Mouse (Mus musculus) liver, embryonic 13.5 days (tissue): Measurements from ENCODE around the gene Fbxl17. TPM values are rescaled to one million over a fixed set of nuclear protein-coding genes. Genes with fewer than 3 reads are reported as not detected.
A peak's percentile ranks its signal among the peaks of the same experiment; 100 is the strongest.

Source experiments
- ATAC-seq: fragments of 200-750 bp; cut with Nextera tagmentation; 2 replicates; pipeline ENCODE4 v1.8.0; 2017; ENCODE audit warnings: low read depth, mild to moderate bottlenecking, moderate number of reproducible peaks, moderate library complexity
- DNase-seq: peaks from one replicate; pipeline ENCODE4 v3.0.0; 2022
- H3K27ac ChIP-seq: fragments of 300-500 bp; sonication (generic); 2 replicates; pipeline ENCODE4 v1.5.1; 2015; ENCODE audit warnings: moderate library complexity, mild to moderate bottlenecking, inconsistent platforms
- H3K27me3 ChIP-seq: fragments of 300-500 bp; sonication (generic); 2 replicates; pipeline ENCODE4 v1.6.1; 2015; ENCODE audit warnings: mild to moderate bottlenecking, inconsistent platforms
- H3K36me3 ChIP-seq: fragments of 300-500 bp; sonication (generic); 2 replicates; pipeline ENCODE4 v1.6.1; 2015; ENCODE audit warnings: mild to moderate bottlenecking, inconsistent platforms
- H3K4me1 ChIP-seq: fragments of 300-500 bp; sonication (generic); replicated peaks from 2 replicates; pipeline ENCODE4 v1.6.1; 2015; ENCODE audit warnings: inconsistent platforms
- H3K4me2 ChIP-seq: fragments of 300-500 bp; sonication (generic); 2 replicates; pipeline ENCODE4 v1.6.1; 2015; ENCODE audit warnings: inconsistent platforms, mild to moderate bottlenecking, moderate library complexity
- H3K4me3 ChIP-seq: fragments of 300-500 bp; sonication (generic); replicated peaks from 2 replicates; pipeline ENCODE4 v1.5.1; 2015; ENCODE audit warnings: mild to moderate bottlenecking, inconsistent platforms
- H3K9ac ChIP-seq: fragments of 300-500 bp; sonication (generic); 2 replicates; pipeline ENCODE4 v1.6.1; 2015; ENCODE audit warnings: mild to moderate bottlenecking, inconsistent platforms
- H3K9me3 ChIP-seq: fragments of 300-500 bp; sonication (generic); replicated peaks from 2 replicates; pipeline ENCODE4 v1.6.1; 2016; ENCODE audit warnings: inconsistent platforms
- WGBS: fragments of 180-500 bp; shearing (Covaris S2); methylation state at CpG from one replicate; pipeline ENCODE4 v1.1.7; 2015; ENCODE audit not compliant: insufficient replicate concordance; 5-methylcytosine and 5-hydroxymethylcytosine counted together
- polyA plus RNA-seq: library from polyadenylated mRNA; unstranded; fragments of >200 nt; fragmentation: Nextera tagmentation; extraction: Ambion mirVana; gene quantifications from 2 replicates; pipeline ENCODE4 v1.2.1, GENCODE M21; 2015

The Fbxl17 gene
- polyA plus RNA-seq, 1 experiment from 2014 or later = 1.7 TPM

GRCm38 (mm10) chr17:63356202-63356601 is 143.6 kb downstream of the Fbxl17 start:
- WGBS = 65% methylated on average over 3 of the region's 3 CpGs
- no peak for ATAC-seq
- Histone ChIP-seq H3K27me3 (no peaks in the 10 kb centered on the region), H3K9me3 (no peaks in the 10 kb centered on the region), H3K4me3 (no peak overlapping the region), H3K36me3 (no peaks in the 10 kb centered on the region), H3K4me2 (no peak overlapping the region), H3K27ac (no peak overlapping the region), H3K9ac (no peak overlapping the region), H3K4me1 (peaks cover 7% of the 10 kb centered on the region)
- no peak for DNase-seq

- Histone ChIP-seq H3K36me3 (peaks cover 5% of the 10 kb centered on the region; the same call in 1 of the 2 replicates), H3K4me1 (no peaks in the 10 kb centered on the region), H3K9ac (no peak overlapping the region), H3K27ac (no peak overlapping the region), H3K4me2 (no peak overlapping the region), H3K9me3 (no peaks in the 10 kb centered on the region), H3K27me3 (no peaks in the 10 kb centered on the region), H3K4me3 (no peak overlapping the region)
- no peak for ATAC-seq
- DNase-seq = no peak
- 80% methylated on average over 6 of the region's 6 CpGs for WGBS
Observed at GRCm38 (mm10) chr17:63352634-63353195, 147.1 kb downstream of the Fbxl17 start.

GRCm38 (mm10) chr17:63351682-63352081 is 148.1 kb downstream of the Fbxl17 start:
- WGBS = 74% methylated on average over 2 of the region's 2 CpGs
- DNase-seq = no peak

GRCm38 (mm10) chr17:63350876-63351509 is 148.8 kb downstream of the Fbxl17 start:
- Histone ChIP-seq H3K36me3 (peaks cover 20% of the 10 kb centered on the region), H3K27me3 (no peaks in the 10 kb centered on the region), H3K4me3 (no peak overlapping the region), H3K9me3 (no peaks in the 10 kb centered on the region), H3K4me2 (no peak overlapping the region), H3K4me1 (no peaks in the 10 kb centered on the region), H3K9ac (no peak overlapping the region), H3K27ac (no peak overlapping the region)
- DNase-seq = no peak
- no peak for ATAC-seq
- 85% methylated on average over 4 of the region's 4 CpGs for WGBS

More at GRCm38 (mm10) chr17:63351682-63352081, 148.1 kb downstream of the Fbxl17 start:
- H3K27ac ChIP-seq = no peak overlapping the region
- no peaks in the 10 kb centered on the region for H3K27me3 ChIP-seq
- no peaks in the 10 kb centered on the region for H3K9me3 ChIP-seq
- no peak overlapping the region for H3K4me2 ChIP-seq
- no peak for ATAC-seq
- peaks cover 15% of the 10 kb centered on the region; the same call in 1 of the 2 replicates for H3K36me3 ChIP-seq
- no peak overlapping the region for H3K4me3 ChIP-seq
- H3K9ac ChIP-seq = no peak overlapping the region
- H3K4me1 ChIP-seq = no peaks in the 10 kb centered on the region

GRCm38 (mm10) chr17:63344101-63344500 is 155.7 kb downstream of the Fbxl17 start:
- peaks cover 20% of the 10 kb centered on the region for H3K36me3 ChIP-seq
- DNase-seq (no peak), ATAC-seq (no peak)
- no peaks in the 10 kb centered on the region for H3K9me3 ChIP-seq
- H3K27me3 ChIP-seq = no peaks in the 10 kb centered on the region
- no peak overlapping the region for H3K9ac ChIP-seq
- 34% methylated on average over 5 of the region's 5 CpGs for WGBS
- H3K4me1 ChIP-seq = peaks cover 6% of the 10 kb centered on the region; the same call in 1 of the 2 replicates
- no peak overlapping the region for H3K4me3 ChIP-seq
- H3K4me2 ChIP-seq = no peak overlapping the region
- H3K27ac ChIP-seq = no peak overlapping the region

- H3K4me1 ChIP-seq = peaks cover 6% of the 10 kb centered on the region; the same call in 1 of the 2 replicates
- no peaks in the 10 kb centered on the region for H3K27me3 ChIP-seq
- H3K36me3 ChIP-seq = peaks cover 18% of the 10 kb centered on the region
- 81% methylated on average over 4 of the region's 4 CpGs for WGBS
- H3K27ac ChIP-seq = no peak overlapping the region
- DNase-seq (no peak), ATAC-seq (no peak)
- no peak overlapping the region for H3K4me2 ChIP-seq
- H3K4me3 ChIP-seq = no peak overlapping the region
- H3K9ac ChIP-seq = no peak overlapping the region
- H3K9me3 ChIP-seq = no peaks in the 10 kb centered on the region
Observed at GRCm38 (mm10) chr17:63343076-63343475, 156.7 kb downstream of the Fbxl17 start.

GRCm38 (mm10) chr17:63342440-63342839 is 157.4 kb downstream of the Fbxl17 start:
- 84% methylated on average over 11 of the region's 11 CpGs for WGBS
- Histone ChIP-seq H3K9ac (no peak overlapping the region), H3K4me3 (no peak overlapping the region), H3K4me2 (no peak overlapping the region), H3K36me3 (peaks cover 12% of the 10 kb centered on the region), H3K27me3 (no peaks in the 10 kb centered on the region), H3K9me3 (no peaks in the 10 kb centered on the region), H3K4me1 (peaks cover 6% of the 10 kb centered on the region; the same call in 1 of the 2 replicates), H3K27ac (no peak overlapping the region)
- DNase-seq (no peak), ATAC-seq (no peak)

GRCm38 (mm10) chr17:63341203-63341602 is 158.6 kb downstream of the Fbxl17 start:
- peaks cover 6% of the 10 kb centered on the region; the same call in 1 of the 2 replicates for H3K4me1 ChIP-seq
- no peak overlapping the region for H3K4me3 ChIP-seq
- H3K27me3 ChIP-seq = no peaks in the 10 kb centered on the region
- no peak overlapping the region for H3K9ac ChIP-seq
- no peaks in the 10 kb centered on the region for H3K9me3 ChIP-seq
- H3K27ac ChIP-seq = no peak overlapping the region
- 65% methylated on average over 3 of the region's 3 CpGs for WGBS
- no peak overlapping the region for H3K4me2 ChIP-seq
- ATAC-seq (no peak), DNase-seq (no peak)
- H3K36me3 ChIP-seq = no peaks in the 10 kb centered on the region

- H3K4me2 ChIP-seq = no peak overlapping the region
- H3K36me3 ChIP-seq = no peaks in the 10 kb centered on the region
- no peak overlapping the region for H3K4me3 ChIP-seq
- 62% methylated on average over 2 of the region's 2 CpGs for WGBS
- no peak overlapping the region for H3K9ac ChIP-seq
- ATAC-seq = no peak
- peaks cover under 1% of the 10 kb centered on the region; the same call in 1 of the 2 replicates for H3K4me1 ChIP-seq
- no peaks in the 10 kb centered on the region for H3K9me3 ChIP-seq
- no peaks in the 10 kb centered on the region for H3K27me3 ChIP-seq
- H3K27ac ChIP-seq = no peak overlapping the region
- no peak for DNase-seq
Observed at GRCm38 (mm10) chr17:63328888-63329287, 170.9 kb downstream of the Fbxl17 start.

- Histone ChIP-seq H3K4me3 (no peak overlapping the region), H3K4me1 (peaks cover 25% of the 10 kb centered on the region), H3K36me3 (no peaks in the 10 kb centered on the region), H3K4me2 (no peak overlapping the region), H3K27ac (no peak overlapping the region), H3K9ac (no peak overlapping the region), H3K27me3 (no peaks in the 10 kb centered on the region), H3K9me3 (no peaks in the 10 kb centered on the region)
- 77% methylated on average over 5 of the region's 5 CpGs for WGBS
- DNase-seq (no peak), ATAC-seq (no peak)
Observed at GRCm38 (mm10) chr17:63326227-63326626, 173.6 kb downstream of the Fbxl17 start.

- Histone ChIP-seq H3K4me1 (peaks cover 37% of the 10 kb centered on the region), H3K4me2 (no peak overlapping the region), H3K9me3 (no peaks in the 10 kb centered on the region), H3K36me3 (no peaks in the 10 kb centered on the region), H3K4me3 (no peak overlapping the region), H3K27me3 (no peaks in the 10 kb centered on the region), H3K27ac (no peak overlapping the region), H3K9ac (no peak overlapping the region)
- 77% methylated on average over 2 of the region's 2 CpGs for WGBS
- ATAC-seq (no peak), DNase-seq (no peak)
Observed at GRCm38 (mm10) chr17:63324672-63325071, 175.1 kb downstream of the Fbxl17 start.

- no peaks in the 10 kb centered on the region for H3K9me3 ChIP-seq
- peak overlapping the region; percentile 48; the same call in 1 of the 2 replicates for H3K27ac ChIP-seq
- H3K9ac ChIP-seq = no peak overlapping the region
- no peak overlapping the region for H3K4me2 ChIP-seq
- H3K36me3 ChIP-seq = no peaks in the 10 kb centered on the region
- WGBS = 24% methylated on average over 2 of the region's 2 CpGs
- H3K27me3 ChIP-seq = no peaks in the 10 kb centered on the region
- H3K4me3 ChIP-seq = no peak overlapping the region
- ATAC-seq (peak; percentile 71), DNase-seq (peak; percentile 63)
- H3K4me1 ChIP-seq = peaks cover 44% of the 10 kb centered on the region
Observed at GRCm38 (mm10) chr17:63324039-63324438, 175.8 kb downstream of the Fbxl17 start.
